Mouse (Mus musculus): ENCODE results near the gene Qars.

- TF ChIP-seq POLR2A (IDR thresholded peaks at IDR 0.05; ENCODE audit: extremely low read depth, insufficient read depth, low read length) (no peak), CTCF (IDR thresholded peaks at IDR 0.05; ENCODE audit: extremely low read depth, insufficient read depth, low read length) (no peak)
Observed at GRCm38 (mm10) chr9:108466219-108466618, 41.3 kb upstream of the Qars start.
